Mouse (Mus musculus) bone marrow macrophage, adult 2 months (primary cell): ENCODE results near the gene Fbxw2.

Source experiments
- CTCF ChIP-seq: IDR thresholded peaks from 2 replicates; pipeline ENCODE4 v1.5.1; 2012; ENCODE audit warnings: low read depth, mild to moderate bottlenecking, low read length, moderate library complexity
- POLR2A ChIP-seq: IDR thresholded peaks from 2 replicates; pipeline ENCODE4 v1.6.1; 2012; ENCODE audit warnings: mild to moderate bottlenecking, low read depth, low read length, borderline replicate concordance

DNA sequence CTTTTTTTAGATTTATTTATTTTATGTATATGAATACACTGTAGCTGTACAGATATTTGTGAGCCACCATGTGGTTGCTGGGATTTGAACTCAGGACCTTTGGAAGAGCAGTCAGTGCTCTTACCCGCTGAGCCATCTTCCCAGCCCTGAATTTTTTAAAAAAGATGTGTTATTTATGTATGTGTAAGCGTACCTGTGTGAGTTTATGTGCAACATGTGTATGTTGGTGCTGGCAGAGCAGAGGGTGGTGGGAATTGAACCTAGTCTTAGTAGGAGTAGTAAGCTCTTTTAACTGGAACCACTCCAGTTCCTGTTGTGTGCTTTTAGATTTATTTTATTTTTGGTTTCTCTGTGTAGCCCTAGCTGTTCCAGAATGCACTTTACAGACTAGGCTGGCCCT, 21.9 kb downstream of the Fbxw2 start:
- TF ChIP-seq POLR2A (no peak), CTCF (no peak)
